Mouse (Mus musculus): ENCODE data around the gene Trim3. TPM values are rescaled to one million over a fixed set of nuclear protein-coding genes. Genes with fewer than 3 reads are reported as not detected.

Trim3 gene
- polyA plus RNA-seq, 1 experiment from 2014 or later: 18.0 TPM

DNA sequence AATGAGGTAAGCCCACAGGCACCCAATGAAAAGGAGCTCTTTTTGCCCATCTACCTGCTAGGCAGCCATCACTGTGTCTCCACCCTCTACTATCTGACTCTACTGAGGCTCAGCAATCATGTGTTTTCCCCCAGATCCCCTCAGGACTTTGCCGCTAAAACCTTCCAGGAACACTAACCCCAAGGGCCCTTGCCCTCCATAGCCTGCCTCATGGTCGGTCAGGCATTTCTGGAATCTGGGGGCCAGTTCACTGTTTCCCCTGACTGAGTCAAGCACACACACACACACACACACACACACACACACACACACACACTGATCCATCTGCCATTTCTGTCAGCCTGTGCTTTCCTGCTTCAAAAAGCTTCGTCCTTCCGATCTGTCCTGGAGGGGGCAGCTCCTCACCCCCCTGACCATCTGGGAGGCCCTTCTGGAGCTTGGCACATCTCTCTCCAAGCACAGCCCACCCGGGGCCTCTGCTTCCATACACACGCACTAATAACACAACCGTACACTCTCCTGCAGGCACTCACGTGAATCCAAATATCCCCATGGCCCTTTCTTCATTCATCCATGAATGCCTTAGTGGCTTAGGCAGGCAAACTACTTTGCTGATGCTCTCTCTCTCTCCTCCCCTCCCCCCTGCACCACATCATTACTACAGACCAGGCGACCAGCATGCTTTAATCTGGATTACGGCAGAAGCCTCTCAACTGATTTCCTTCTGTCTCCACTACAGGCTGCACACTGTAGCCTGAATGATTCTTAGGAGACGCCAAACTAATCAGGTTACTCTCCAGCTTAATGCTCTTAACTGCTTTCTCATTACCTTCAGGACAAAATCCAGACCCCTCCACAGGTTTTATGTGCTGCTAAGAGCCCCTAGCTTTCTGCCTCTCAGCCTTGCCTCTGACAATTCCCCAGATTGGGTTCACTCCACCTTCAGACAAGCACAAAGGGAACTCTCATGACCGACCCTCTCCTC, 63.6 kb downstream of the Trim3 start:
- no peak overlapping the region for H3K27ac ChIP-seq (ENCODE audit: low read length)
- H3K9ac ChIP-seq (ENCODE audit: low read depth, low read length): no peak overlapping the region
- peak; percentile 10; the same call in 1 of the 2 replicates for ATAC-seq
- peaks cover 4% of the 10 kb centered on the region; the same call in 1 of the 2 replicates for H3K36me3 ChIP-seq (ENCODE audit: control insufficient read depth, insufficient read depth, low read length)
- H3K27me3 ChIP-seq (replicated peaks; ENCODE audit: control insufficient read depth, insufficient read depth, low read length): no peaks in the 10 kb centered on the region
- no peak overlapping the region for H3K4me2 ChIP-seq (ENCODE audit: low read depth, low read length)
- H3K4me3 ChIP-seq (ENCODE audit: low read length): no peak overlapping the region
- peaks cover 6% of the 10 kb centered on the region; the same call in 1 of the 2 replicates for H3K4me1 ChIP-seq (ENCODE audit: control insufficient read depth, insufficient read depth, low read length)
- no peaks in the 10 kb centered on the region for H3K9me3 ChIP-seq (ENCODE audit: control insufficient read depth, low read length)
- WGBS: 46% methylated on average over 12 of the region's 12 CpGs

- Histone ChIP-seq H3K9me3 (ENCODE audit: control insufficient read depth, low read length) (no peaks in the 10 kb centered on the region), H3K4me1 (ENCODE audit: control insufficient read depth, insufficient read depth, low read length) (peaks cover 6% of the 10 kb centered on the region; the same call in 1 of the 2 replicates), H3K4me3 (ENCODE audit: low read length) (no peak overlapping the region), H3K36me3 (ENCODE audit: control insufficient read depth, insufficient read depth, low read length) (peaks cover 4% of the 10 kb centered on the region; the same call in 1 of the 2 replicates), H3K27ac (ENCODE audit: low read length) (peak overlapping the region; percentile 9; the same call in 1 of the 2 replicates), H3K4me2 (ENCODE audit: low read depth, low read length) (no peak overlapping the region), H3K9ac (ENCODE audit: low read depth, low read length) (no peak overlapping the region), H3K27me3 (replicated peaks; ENCODE audit: control insufficient read depth, insufficient read depth, low read length) (no peaks in the 10 kb centered on the region)
- WGBS: 11% methylated on average over 6 of the region's 6 CpGs
- peak; percentile 72 for ATAC-seq
These were observed 64.3 kb downstream of the Trim3 start for GRCm38 (mm10) chr7:105568988-105569471.

DNA sequence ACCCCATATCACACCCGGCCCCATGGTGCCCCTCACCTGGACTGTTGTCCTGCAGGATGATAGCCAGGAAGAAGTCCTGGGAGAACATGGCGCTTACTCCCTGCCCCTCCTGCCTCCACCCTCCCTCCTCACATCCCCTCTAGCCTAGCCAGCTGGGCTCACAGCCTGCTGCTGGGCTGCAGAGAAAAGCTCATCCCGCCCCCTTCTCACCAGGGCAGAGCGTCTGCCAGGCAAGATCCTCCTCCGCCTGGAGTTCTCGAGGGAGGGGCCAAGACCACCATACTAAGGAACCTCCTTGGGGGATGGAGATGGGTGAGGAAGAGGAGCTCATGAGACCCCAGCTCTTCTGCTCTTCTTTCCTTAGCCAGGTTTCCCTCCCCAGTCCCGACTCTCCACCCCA, 64.8 kb downstream of the Trim3 start:
- no peak overlapping the region for H3K4me3 ChIP-seq (ENCODE audit: low read length)
- peak; percentile 34; the same call in 1 of the 2 replicates for ATAC-seq
- WGBS: 24% methylated on average over 7 of the region's 7 CpGs
- H3K9ac ChIP-seq (ENCODE audit: low read depth, low read length): no peak overlapping the region
- H3K27ac ChIP-seq (ENCODE audit: low read length): peak overlapping the region; percentile 9; the same call in 1 of the 2 replicates
- H3K36me3 ChIP-seq (ENCODE audit: control insufficient read depth, insufficient read depth, low read length): peaks cover 4% of the 10 kb centered on the region; the same call in 1 of the 2 replicates
- H3K9me3 ChIP-seq (ENCODE audit: control insufficient read depth, low read length): no peaks in the 10 kb centered on the region
- H3K4me2 ChIP-seq (ENCODE audit: low read depth, low read length): no peak overlapping the region
- peaks cover 6% of the 10 kb centered on the region; the same call in 1 of the 2 replicates for H3K4me1 ChIP-seq (ENCODE audit: control insufficient read depth, insufficient read depth, low read length)
- no peaks in the 10 kb centered on the region for H3K27me3 ChIP-seq (replicated peaks; ENCODE audit: control insufficient read depth, insufficient read depth, low read length)

DNA sequence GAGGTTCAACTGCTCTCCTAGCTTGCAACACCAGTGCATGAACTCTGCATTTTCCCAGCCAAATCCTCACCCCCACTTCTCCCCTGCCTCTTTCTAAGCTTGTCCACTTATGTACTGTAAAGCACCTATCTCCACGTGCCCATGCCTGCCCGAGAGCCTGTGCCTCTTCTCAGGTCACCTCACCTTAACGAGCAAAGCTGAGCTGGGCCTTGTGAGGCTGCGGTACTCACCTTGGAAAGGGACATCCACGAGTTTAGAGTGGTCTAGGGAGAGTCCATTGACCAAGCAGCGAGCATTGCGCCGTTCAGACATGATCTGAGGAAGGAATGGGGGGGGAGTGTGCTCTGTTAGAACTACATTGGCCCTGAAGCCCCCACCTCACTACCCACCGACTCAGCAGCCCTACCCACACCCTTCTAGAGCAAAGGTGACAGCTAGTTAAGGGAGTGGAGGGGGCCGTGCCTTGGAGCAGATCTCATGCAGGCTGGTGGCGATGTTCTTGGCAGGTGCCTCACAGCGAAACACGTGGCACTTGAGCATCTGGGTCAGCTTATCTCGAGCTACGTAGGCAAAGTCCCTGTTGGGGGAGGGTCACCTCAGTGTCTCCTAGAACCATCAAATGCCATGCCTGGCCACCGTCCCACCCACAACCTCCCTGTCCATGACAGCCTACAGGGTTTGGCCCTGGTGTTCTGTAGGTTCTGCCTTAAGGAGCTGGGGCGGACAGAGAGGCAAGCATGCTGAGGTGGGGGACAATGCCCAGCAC, 68.1 kb downstream of the Trim3 start:
- no peak overlapping the region for H3K4me3 ChIP-seq (ENCODE audit: low read length)
- no peak overlapping the region for H3K9ac ChIP-seq (ENCODE audit: low read depth, low read length)
- ATAC-seq: no peak
- no peak overlapping the region for H3K4me2 ChIP-seq (ENCODE audit: low read depth, low read length)
- peaks cover 6% of the 10 kb centered on the region; the same call in 1 of the 2 replicates for H3K4me1 ChIP-seq (ENCODE audit: control insufficient read depth, insufficient read depth, low read length)
- H3K27me3 ChIP-seq (replicated peaks; ENCODE audit: control insufficient read depth, insufficient read depth, low read length): no peaks in the 10 kb centered on the region
- H3K27ac ChIP-seq (ENCODE audit: low read length): no peak overlapping the region
- peaks cover 4% of the 10 kb centered on the region; the same call in 1 of the 2 replicates for H3K36me3 ChIP-seq (ENCODE audit: control insufficient read depth, insufficient read depth, low read length)
- WGBS: 88% methylated on average over 17 of the region's 17 CpGs
- no peaks in the 10 kb centered on the region for H3K9me3 ChIP-seq (ENCODE audit: control insufficient read depth, low read length)

DNA sequence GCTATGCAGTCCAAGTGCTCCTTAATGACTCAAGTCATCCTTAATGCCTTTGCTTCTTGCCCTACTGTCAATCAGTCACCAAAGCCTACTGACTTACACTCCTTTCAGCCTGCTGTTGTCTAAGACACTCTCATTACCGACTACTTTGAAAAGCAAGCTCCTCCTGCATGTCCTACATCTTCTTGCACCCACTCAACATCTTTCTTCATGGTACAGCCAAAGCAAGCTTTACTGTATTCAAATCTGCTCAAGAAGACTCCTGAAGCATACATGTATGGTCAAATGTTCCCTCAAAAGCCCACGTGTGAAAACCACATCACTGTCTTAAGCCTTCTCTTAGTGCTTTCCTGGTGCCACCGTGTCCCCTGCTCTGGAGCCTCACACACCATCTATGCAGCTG, 70.0 kb downstream of the Trim3 start:
- Histone ChIP-seq H3K4me3 (ENCODE audit: low read length) (no peak overlapping the region), H3K9me3 (ENCODE audit: control insufficient read depth, low read length) (no peaks in the 10 kb centered on the region), H3K9ac (ENCODE audit: low read depth, low read length) (no peak overlapping the region), H3K4me2 (ENCODE audit: low read depth, low read length) (no peak overlapping the region), H3K27me3 (replicated peaks; ENCODE audit: control insufficient read depth, insufficient read depth, low read length) (no peaks in the 10 kb centered on the region), H3K27ac (ENCODE audit: low read length) (no peak overlapping the region), H3K36me3 (ENCODE audit: control insufficient read depth, insufficient read depth, low read length) (peaks cover 4% of the 10 kb centered on the region; the same call in 1 of the 2 replicates), H3K4me1 (ENCODE audit: control insufficient read depth, insufficient read depth, low read length) (no peaks in the 10 kb centered on the region)
- ATAC-seq: no peak
- WGBS: 82% methylated on average over 3 of the region's 3 CpGs

DNA sequence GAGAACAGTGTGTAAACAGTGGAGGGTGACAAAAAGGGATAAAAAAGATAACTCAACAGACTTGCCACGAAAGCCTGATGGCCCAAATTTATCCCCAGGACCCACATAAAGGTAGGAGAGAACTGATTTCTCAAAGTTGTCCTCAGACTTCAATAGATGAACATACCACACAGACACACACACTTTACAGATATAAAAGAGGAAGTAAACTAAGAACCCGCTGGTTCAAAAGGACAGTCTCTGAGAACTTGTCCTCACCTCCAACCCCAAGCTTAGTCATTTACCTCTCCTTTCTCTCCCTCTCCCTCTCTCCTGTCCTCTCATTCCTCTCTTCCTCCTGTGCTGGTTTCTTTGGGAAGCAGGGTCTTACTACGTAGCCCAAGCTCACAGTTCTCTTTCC, 71.1 kb downstream of the Trim3 start:
- H3K4me3 ChIP-seq (ENCODE audit: low read length): no peak overlapping the region
- WGBS: 89% methylated on average over 3 of the region's 3 CpGs
- no peak overlapping the region for H3K4me2 ChIP-seq (ENCODE audit: low read depth, low read length)
- no peaks in the 10 kb centered on the region for H3K4me1 ChIP-seq (ENCODE audit: control insufficient read depth, insufficient read depth, low read length)
- H3K9me3 ChIP-seq (ENCODE audit: control insufficient read depth, low read length): no peaks in the 10 kb centered on the region
- H3K9ac ChIP-seq (ENCODE audit: low read depth, low read length): no peak overlapping the region
- no peaks in the 10 kb centered on the region for H3K27me3 ChIP-seq (replicated peaks; ENCODE audit: control insufficient read depth, insufficient read depth, low read length)
- no peak for ATAC-seq
- no peak overlapping the region for H3K27ac ChIP-seq (ENCODE audit: low read length)
- H3K36me3 ChIP-seq (ENCODE audit: control insufficient read depth, insufficient read depth, low read length): peaks cover 6% of the 10 kb centered on the region; the same call in 1 of the 2 replicates

DNA sequence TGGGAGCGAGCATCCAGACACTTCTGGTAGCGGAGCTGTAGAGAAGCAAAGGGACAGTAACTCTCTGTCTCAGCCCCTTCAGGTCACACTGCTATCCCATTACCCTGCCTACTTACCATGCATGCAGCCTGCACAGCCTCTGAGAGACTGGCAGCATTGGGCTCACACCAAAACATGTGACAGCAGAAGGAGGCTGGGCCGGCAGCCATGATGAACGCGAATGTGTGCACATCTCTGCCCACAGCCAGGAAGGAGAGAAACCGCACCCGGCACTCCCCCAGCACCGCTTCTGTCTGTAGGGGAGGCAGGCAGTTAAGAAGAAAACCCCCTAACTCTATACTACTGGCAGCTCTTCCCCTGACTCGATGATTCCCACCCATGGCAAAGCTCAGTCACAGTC, 74.4 kb downstream of the Trim3 start:
- 89% methylated on average over 9 of the region's 9 CpGs for WGBS
- Histone ChIP-seq H3K27ac (ENCODE audit: low read length) (no peak overlapping the region), H3K9me3 (ENCODE audit: control insufficient read depth, low read length) (no peaks in the 10 kb centered on the region), H3K4me3 (ENCODE audit: low read length) (no peak overlapping the region), H3K36me3 (ENCODE audit: control insufficient read depth, insufficient read depth, low read length) (peaks cover 3% of the 10 kb centered on the region; the same call in 1 of the 2 replicates), H3K27me3 (replicated peaks; ENCODE audit: control insufficient read depth, insufficient read depth, low read length) (no peaks in the 10 kb centered on the region), H3K9ac (ENCODE audit: low read depth, low read length) (no peak overlapping the region), H3K4me2 (ENCODE audit: low read depth, low read length) (no peak overlapping the region), H3K4me1 (ENCODE audit: control insufficient read depth, insufficient read depth, low read length) (peaks cover 9% of the 10 kb centered on the region)
- no peak for ATAC-seq

- 87% methylated on average over 11 of the region's 11 CpGs for WGBS
- H3K9me3 ChIP-seq (ENCODE audit: control insufficient read depth, low read length): no peaks in the 10 kb centered on the region
- no peaks in the 10 kb centered on the region for H3K27me3 ChIP-seq (replicated peaks; ENCODE audit: control insufficient read depth, insufficient read depth, low read length)
- H3K4me3 ChIP-seq (ENCODE audit: low read length): no peak overlapping the region
- peaks cover 3% of the 10 kb centered on the region; the same call in 1 of the 2 replicates for H3K36me3 ChIP-seq (ENCODE audit: control insufficient read depth, insufficient read depth, low read length)
- H3K9ac ChIP-seq (ENCODE audit: low read depth, low read length): no peak overlapping the region
- H3K4me1 ChIP-seq (ENCODE audit: control insufficient read depth, insufficient read depth, low read length): peaks cover 9% of the 10 kb centered on the region
- no peak overlapping the region for H3K4me2 ChIP-seq (ENCODE audit: low read depth, low read length)
- ATAC-seq: no peak
- H3K27ac ChIP-seq (ENCODE audit: low read length): no peak overlapping the region
These were observed 75.7 kb downstream of the Trim3 start for GRCm38 (mm10) chr7:105557671-105558070.

- Histone ChIP-seq H3K4me1 (ENCODE audit: control insufficient read depth, insufficient read depth, low read length) (peaks cover 9% of the 10 kb centered on the region), H3K4me3 (ENCODE audit: low read length) (no peak overlapping the region), H3K9ac (ENCODE audit: low read depth, low read length) (no peak overlapping the region), H3K36me3 (ENCODE audit: control insufficient read depth, insufficient read depth, low read length) (peaks cover 3% of the 10 kb centered on the region; the same call in 1 of the 2 replicates), H3K27me3 (replicated peaks; ENCODE audit: control insufficient read depth, insufficient read depth, low read length) (no peaks in the 10 kb centered on the region), H3K27ac (ENCODE audit: low read length) (no peak overlapping the region), H3K4me2 (ENCODE audit: low read depth, low read length) (no peak overlapping the region), H3K9me3 (ENCODE audit: control insufficient read depth, low read length) (no peaks in the 10 kb centered on the region)
- 83% methylated on average over 8 of the region's 8 CpGs for WGBS
- no peak for ATAC-seq
These were observed 77.0 kb downstream of the Trim3 start for GRCm38 (mm10) chr7:105556406-105556805.

Measured in intestine, embryonic 16.5 days (tissue).